Mouse (Mus musculus) thymus, adult 2 months (tissue): Measurements from ENCODE around the gene Dcakd.

Experiments used
- CTCF ChIP-seq: fragments of 200-500 bp; IDR thresholded peaks from 2 replicates; pipeline ENCODE4 v1.5.1; 2012; ENCODE audit warnings: mild to moderate bottlenecking, control low read depth, low read length, moderate library complexity, borderline replicate concordance; ENCODE audit not compliant: control insufficient read depth, poor library complexity, insufficient read depth; ENCODE audit errors: extremely low read depth
- POLR2A ChIP-seq: fragments of 200-500 bp; IDR thresholded peaks from 2 replicates; pipeline ENCODE4 v1.6.1; 2012; ENCODE audit warnings: mild to moderate bottlenecking, low read length, control low read depth, moderate library complexity; ENCODE audit not compliant: control insufficient read depth, poor library complexity, insufficient read depth; ENCODE audit errors: extremely low read depth

GRCm38 (mm10) chr11:102996385-102996784, 31.7 kb downstream of the Dcakd start:
- TF ChIP-seq POLR2A: no peak
- no peak for TF ChIP-seq CTCF
